Mouse (Mus musculus): ENCODE measurements around the gene H2-M11.

DNA sequence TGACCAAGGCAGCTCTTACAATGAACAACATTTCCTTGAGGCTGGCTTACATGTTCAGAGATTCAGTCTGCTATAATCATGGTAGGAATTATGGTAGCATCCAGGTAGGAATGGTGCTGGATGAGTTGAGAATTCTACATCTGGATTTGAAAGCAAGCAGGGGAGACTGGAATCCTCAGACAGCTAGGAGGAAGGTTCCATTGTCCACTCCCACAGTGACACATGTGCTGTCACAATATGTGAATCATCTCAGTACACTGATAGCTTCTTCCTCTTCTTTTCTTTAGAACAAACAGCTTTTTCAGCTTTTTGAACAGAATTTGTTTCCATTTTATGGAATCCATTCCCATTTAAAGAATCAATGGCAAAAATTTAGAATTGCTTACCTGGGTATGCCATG, 43.0 kb upstream of the H2-M11 start:
- TF ChIP-seq FLI1 (IDR thresholded peaks at IDR 0.05; ENCODE audit: low read length) (no peak), GATA1 (IDR thresholded peaks at IDR 0.05; ENCODE audit: borderline replicate concordance, low read length) (no peak)
